Mouse (Mus musculus): Measurements from ENCODE around the gene Rapsn.
A peak's percentile ranks its signal among the peaks of the same experiment; 100 is the strongest.

Gene Rapsn

DNA sequence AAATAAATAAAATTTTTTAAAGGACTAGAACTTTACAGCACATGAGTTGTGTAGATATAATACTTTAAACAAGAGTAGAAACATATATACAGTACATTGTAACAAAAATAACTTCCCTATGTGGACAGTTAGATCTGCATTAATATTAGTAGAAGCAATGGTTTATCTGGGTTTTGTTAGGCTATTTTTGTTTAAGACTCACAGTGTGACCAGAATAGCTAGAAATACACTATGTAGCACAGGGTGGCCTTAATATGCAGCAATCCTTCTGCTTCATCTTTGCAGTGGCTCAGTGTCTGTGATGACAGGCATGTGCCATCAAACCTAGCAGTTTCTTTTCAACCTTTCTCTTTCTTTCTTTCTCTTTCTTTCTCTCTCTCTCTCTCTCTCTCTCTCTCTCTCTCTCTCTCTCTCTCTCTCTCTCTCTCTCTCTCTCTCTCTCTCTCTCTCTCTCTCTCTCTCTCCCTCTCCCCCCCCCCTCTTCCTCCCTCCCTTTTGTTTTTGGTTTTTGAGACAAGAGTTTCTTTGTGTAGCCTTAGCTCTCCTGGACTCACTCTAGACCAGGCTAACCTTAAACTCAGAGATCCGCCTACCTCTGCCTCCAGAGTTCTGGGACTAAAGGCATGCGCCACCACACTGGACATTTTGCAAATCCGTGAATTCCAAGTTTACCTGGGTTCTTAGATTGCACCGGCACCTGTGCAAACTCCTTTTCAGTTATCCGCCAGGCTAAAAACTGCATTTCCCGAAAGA, 17.9 kb downstream of the Rapsn start:
- DNase-seq (ENCODE audit: low read depth, low spot score), result no peak

- DNase-seq (ENCODE audit: low read depth, low spot score), result peak; percentile 71
These were observed 18.5 kb downstream of the Rapsn start, which contains the start of gene Psmc3 for GRCm38 (mm10) chr2:91053934-91054382. TSS of gene Psmc3 (plus strand) at chr2:91054009.

- no peak for DNase-seq (ENCODE audit: low read depth, low spot score)
These were observed 23.0 kb downstream of the Rapsn start for GRCm38 (mm10) chr2:91058435-91058834.

DNA sequence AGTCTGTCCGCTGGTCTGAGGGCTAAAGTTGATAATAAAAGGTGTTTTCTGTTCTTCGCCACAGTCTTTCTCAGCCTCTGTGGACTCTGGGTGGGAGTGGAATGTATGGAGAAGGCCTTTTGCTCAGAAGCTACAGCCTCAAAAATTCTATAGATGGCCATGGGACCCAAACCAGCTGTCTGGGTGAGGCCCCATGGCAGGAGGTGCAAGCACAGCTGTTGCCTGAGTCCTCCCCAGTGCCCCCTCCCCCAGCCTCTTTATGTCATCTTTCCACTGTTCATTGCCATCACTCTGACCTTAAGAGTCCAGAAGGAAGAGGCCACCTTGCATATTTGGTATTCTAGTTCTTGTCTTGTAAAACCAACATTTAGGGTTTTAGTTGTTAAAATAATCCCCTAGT, 24.0 kb downstream of the Rapsn start:
- no peak for DNase-seq (ENCODE audit: low read depth, low spot score)

- DNase-seq (ENCODE audit: low read depth, low spot score), result no peak
These were observed 25.3 kb downstream of the Rapsn start for GRCm38 (mm10) chr2:91060544-91061355.

DNA sequence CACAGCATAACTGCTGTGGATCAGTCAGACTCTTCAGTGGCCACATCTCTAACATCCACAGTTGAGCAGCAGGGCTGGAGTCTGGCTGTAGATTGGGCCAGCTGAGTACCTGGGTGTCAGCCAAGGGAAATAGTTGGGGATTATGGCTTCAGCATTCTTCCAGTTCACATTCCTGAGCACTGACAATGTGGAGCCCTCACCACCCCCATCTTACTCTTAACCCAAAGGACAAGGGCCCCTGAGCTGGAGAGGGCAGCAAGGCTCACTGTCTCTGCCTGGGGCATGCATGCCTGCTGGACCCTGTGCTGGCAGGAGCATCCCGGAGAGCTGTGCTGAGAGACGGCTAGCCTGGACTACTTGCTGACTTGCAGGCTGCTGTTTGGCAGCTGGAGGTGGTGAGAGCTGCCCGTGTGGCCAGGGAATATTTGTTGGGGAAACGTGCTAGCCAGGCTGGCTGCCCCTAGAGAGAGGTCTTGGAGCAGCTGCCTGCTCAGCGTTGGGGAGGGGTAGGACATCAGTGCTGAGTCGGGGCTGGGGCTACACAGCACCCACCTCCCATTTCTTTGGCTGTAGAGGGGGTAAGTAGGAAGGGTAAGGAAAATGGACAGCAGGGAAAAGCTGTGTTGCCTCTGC, 26.5 kb downstream of the Rapsn start:
- no peak for DNase-seq (ENCODE audit: low read depth, low spot score)

- no peak for DNase-seq (ENCODE audit: low read depth, low spot score)
These were observed 27.6 kb downstream of the Rapsn start for GRCm38 (mm10) chr2:91062779-91063606.

- DNase-seq (ENCODE audit: low read depth, low spot score), result no peak
These were observed 28.8 kb downstream of the Rapsn start for GRCm38 (mm10) chr2:91064211-91064610.

DNA sequence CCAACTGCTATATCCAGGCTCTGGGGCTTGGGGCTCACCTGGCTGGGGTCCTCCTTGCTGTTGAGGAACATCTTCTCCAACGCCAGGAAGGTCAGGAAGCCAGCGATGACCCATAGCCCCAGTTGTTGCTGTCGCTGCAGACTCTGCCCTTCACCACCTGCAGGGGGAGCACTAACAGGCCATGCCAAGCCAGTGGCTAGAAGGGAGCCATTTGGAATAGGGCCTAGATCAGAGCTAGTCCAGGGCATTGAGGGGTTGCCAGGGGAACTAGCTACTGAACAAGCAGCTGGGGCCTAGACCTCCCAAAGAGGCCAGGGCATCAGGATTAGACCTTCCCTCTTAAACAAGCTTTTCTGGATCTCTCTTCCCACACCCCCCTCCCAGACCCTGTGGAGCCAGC, 30.1 kb downstream of the Rapsn start:
- DNase-seq (ENCODE audit: low read depth, low spot score), result no peak

DNA sequence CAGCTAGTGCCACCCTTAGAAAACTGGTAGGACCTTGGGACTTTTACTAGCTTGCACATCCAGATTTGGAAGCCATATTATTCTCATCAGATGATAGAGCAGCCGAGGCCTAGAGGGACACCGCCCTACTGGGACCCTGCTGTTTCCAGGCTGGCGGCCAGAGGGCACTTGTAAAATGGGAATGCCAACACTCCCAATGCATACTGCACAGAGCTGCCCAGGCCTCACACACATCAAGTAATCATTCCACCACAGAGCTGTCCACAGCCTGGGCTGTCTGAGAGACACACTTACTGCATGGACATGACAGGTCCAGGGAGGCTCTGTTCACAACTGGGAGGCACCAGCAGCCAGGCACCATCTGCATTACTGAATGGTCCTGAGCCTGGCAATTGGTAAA, 31.0 kb downstream of the Rapsn start:
- no peak for DNase-seq (ENCODE audit: low read depth, low spot score)

DNA sequence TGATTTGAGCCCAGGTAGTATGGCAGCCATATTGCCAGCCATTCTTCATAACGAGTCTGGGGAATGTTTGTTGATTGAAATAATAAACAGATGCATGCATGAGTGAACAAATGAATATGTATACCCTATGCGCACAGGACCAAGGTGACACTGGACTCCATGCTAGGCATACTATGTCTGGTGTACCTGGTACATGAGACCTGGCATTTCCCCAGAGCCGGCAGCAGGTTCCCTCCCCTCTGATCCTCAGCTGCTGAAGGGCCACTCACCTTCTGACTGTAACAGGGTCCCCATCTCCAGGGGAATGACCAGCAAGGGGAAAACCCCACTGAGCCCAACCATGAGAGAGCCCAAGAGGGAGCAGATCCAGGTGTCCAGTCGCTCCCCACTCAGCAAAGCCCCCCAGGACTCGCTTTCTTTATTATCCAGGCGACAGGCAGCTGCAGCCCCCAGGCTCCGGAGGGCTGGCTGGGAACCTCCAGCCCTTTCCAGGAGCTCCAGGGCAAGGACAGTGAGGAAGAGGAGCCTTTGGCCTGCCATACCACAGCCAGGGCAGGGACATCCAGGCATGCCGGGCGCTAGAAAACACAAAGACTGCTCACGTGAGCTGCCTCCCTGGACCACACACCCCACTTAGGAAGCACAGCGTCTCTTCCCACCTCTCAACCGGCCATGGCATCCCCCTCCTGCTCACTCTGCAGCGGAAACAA, 32.9 kb downstream of the Rapsn start:
- DNase-seq (ENCODE audit: low read depth, low spot score), result no peak

DNA sequence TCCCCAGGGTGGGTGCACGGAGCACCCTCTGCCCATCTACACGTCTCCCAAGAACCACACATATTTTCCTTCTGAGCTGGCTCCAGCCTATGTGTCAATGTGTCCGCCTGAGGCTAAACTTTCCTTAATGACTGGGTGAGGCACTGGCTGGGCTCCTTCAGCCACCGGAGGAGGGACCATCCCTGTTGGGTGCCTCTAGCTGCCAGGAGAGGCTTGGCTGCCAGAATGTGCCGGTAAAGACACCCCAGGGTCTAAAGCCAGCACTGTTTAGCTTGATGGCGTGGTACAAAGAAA, 33.4 kb downstream of the Rapsn start:
- DNase-seq (ENCODE audit: low read depth, low spot score), result no peak

DNA sequence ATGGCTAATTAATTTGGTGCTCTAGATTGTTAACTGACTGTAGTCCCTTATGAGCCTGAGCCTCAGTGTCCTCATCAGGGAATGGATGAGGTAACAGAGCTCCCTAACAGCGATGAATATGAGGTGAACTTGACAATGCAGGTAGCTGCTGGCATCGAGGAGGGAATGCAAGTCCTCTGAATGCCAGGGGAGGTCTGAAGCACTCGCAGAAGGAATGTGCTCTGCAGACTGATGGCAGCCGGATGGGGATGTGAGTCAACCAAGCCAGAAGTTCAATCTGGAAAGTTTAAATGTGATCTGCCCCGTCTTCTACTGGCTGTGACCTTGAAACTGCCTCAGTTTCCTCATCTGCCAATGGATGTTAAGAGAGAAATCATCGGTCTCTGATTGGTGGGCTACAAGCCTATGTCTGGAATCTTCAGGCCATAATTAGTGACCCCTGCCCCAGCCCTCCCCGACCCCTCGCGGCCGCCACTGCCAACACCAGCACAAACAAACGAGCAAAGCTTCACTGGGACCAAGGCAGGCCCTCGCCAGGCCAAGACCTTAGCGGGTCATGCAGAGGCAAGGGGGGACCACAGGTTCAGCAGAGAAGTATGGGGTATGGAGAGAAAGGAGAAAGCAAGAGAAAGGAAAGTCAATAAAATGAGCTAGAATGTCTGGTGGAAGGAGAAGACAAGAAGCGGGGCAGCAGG, 34.0 kb downstream of the Rapsn start:
- DNase-seq (ENCODE audit: low read depth, low spot score), result no peak

DNA sequence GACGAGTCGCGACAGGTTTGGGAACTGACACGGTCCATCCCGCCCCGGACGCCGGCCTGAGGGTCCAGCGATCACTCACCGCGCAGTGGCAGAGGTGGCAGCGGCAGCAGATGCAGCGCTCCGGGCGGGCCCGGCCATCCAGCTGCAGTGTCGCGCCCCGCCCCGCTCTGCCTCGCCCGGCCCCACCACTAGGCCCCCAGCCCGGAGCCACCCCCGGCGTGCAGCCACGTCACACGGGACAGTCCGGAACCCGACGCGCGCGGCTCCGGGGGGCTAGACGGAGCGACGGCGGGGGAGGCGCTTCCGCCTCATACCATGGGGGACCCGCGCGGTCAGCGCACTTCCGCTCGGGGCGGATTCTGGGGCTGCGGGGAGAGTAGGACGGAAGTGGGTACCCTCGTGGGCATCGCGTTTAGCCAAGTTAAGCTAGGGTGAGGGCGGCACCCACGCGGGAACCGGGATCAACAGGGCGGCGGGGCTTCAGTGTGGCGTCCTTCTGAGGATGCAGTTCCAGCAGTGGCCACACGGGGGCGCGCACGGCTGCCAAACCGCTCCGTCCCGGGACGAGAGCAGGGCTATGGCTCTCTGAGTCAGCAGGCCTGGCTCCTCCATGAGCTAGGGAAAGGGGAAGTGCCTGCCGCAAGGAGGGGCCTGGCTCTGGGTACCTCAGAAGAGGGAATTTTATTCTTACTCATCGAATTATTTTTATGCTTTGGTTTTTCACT, 34.8 kb downstream of the Rapsn start, which contains the start of gene Slc39a13:
Gene Slc39a13, minus strand, starts transcription at position 342 of the 725 bp plus-strand sequence.
- DNase-seq (ENCODE audit: low read depth, low spot score), result peak; percentile 81

DNA sequence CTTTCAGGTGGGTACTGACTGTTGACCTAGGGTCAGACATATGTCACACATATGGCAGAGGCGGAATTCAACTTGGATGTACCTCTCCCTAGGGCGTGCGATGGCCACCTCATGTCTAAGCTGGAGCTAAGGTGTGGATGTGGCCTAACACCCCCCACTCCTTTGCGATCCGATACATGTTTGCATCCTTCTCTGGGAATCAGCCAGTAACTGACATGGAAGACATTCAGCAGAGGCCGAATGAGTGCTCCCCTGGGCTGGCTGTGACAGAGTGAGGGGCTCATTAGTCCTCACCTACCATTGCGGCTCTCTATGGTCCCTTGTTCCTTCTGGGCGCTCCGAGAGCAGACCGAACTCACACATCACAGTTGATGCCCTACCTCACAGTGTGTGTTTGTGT, 35.6 kb downstream of the Rapsn start:
- no peak for DNase-seq (ENCODE audit: low read depth, low spot score)

GRCm38 (mm10) chr2:91072092-91072491, 36.7 kb downstream of the Rapsn start:
- no peak for DNase-seq (ENCODE audit: low read depth, low spot score)

GRCm38 (mm10) chr2:91077957-91078313, 42.5 kb downstream of the Rapsn start:
- no peak for DNase-seq (ENCODE audit: low read depth, low spot score)

DNA sequence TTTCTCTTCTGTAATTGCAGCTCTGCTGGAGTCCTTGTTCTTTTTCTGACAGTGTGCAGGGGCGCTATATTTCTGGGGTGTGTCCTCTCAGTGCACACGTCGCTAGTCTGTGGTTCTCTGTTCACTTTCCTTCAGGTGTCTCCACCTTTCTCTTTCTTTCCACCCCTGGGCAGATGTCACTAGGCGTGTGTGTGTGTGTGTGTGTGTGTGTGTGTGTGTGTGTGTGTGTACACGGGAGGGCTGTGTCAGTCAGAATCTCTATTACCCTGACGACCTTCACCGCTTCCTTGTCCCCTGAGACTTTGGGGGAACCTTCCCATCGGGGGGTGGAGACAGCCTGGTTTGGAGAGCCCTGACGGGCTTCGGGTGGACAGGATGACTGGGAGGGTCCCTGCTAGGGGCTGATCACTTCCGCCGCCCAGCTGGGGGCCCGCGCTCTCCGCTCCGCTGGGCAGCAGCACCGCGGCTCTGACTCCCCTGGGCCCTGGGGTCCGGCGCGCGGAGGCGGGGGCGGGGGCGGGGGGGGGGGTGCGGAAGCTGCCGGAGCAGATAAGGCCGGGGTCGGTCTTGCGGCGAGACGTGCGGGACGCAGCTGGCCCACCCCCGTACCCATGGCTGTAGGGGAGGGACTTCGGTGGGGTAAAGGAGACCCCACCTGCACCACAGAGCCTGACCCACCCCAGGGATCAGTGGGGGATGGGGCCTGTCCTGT, 43.0 kb downstream of the Rapsn start:
- DNase-seq (ENCODE audit: low read depth, low spot score), result no peak

DNA sequence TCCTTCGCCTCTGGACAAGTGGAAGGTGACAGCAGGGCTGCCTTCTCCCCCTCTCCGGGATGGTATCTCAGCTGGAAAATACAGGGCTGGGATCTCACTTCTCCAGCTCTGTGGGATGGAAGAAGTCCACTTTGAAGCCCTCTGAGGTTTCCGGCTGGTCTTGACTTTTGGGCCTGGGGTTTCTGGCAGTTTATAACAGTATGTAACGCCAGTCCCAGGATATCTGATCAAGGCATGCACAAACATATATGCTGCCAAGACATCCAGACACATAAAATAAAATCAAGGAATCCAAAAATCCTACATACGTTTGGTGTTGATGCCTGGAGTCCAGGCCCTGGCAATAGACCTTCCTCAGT, 43.6 kb downstream of the Rapsn start:
- DNase-seq (ENCODE audit: low read depth, low spot score), result no peak

All from WW6 (cell line).